In the genomic region with DNA sequence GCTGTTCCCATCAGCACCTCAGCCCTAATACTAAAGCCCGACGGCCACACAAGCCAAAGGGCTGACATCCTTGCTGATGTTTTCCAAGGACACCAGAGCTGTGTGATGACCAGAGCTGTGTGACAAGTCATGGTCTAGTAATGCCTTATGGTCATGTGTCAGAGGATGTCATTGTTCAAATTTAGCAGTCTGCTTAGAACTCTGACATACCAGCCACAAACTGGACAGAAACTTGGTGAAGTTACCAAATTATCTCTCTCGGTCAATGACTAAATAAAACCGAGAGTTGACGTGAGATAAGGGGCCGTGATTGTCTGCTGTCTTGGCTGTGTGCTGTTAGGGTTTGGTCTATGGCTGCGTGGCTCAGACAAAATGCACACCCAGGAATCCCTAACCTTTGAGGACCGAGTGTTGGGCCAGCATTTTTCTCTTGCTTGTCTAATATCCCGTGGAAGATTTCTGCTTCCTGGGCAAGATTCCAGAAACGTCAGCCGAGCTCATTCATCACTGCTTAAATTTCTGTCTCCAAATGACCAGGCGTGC, we compare ENCODE assay signal across 8 mouse cellular contexts.
A peak's percentile ranks its signal among the peaks of the same experiment; 100 is the strongest.
DNase-seq lines count a peak whose midpoint lies in the region; ATAC-seq lines count a peak whose summit lies in the region.

No protein-coding gene starts in this region.

- no peak overlapping the region for H3K4me2 ChIP-seq in kidney, embryonic 15.5 days

- no peak overlapping the region for H3K4me3 ChIP-seq in kidney, embryonic 15.5 days (replicated peaks)

- peak overlapping the region; percentile 3; the same call in 1 of the 2 replicates for H3K27ac ChIP-seq in kidney, embryonic 15.5 days

- 0 out of 2 replicates have a peak, but pooled peaks cover 5% of the 10 kb centered on the region for H3K9me3 ChIP-seq in kidney, embryonic 15.5 days (replicated peaks)

- peaks cover 17% of the 10 kb centered on the region for H3K4me1 ChIP-seq in kidney, embryonic 15.5 days

- peak; percentile 60 for DNase-seq in 3134 (ENCODE audit: extremely low read depth, insufficient read length, low spot score)
- peak; percentile 92 for DNase-seq in NIH3T3 (ENCODE audit: low read depth)
- DNase-seq in heart, adult 8-10 months (ENCODE audit: low spot score) = peak; percentile 64
- DNase-seq in thymus, postnatal 25 days = no peak
- no peak for DNase-seq in frontal cortex, adult 2 months (ENCODE audit: extremely low spot score in 1 of 2, low spot score in 1 of 2)
- DNase-seq in urinary bladder, postnatal 25 days (ENCODE audit: low spot score) = no peak

- no peak overlapping the region for H3K9ac ChIP-seq in kidney, embryonic 15.5 days

- no peak for ATAC-seq in kidney, embryonic 15.5 days (replicated peaks; ENCODE audit: low FRiP score)
- no peak for ATAC-seq in monocyte, adult 5-6 weeks (replicated peaks; ENCODE audit: insufficient number of reproducible peaks, low FRiP score, low TSS enrichment, poor library complexity, severe bottlenecking)

- H3K27me3 ChIP-seq in kidney, embryonic 15.5 days = no peaks in the 10 kb centered on the region

- WGBS in kidney, embryonic 15.5 days = 61% methylated on average over 12 of the region's 12 CpGs

- H3K36me3 ChIP-seq in kidney, embryonic 15.5 days = 0 out of 2 replicates have a peak, but pooled peaks cover 3% of the 10 kb centered on the region

Comparison
In these comparisons a context has a peak if more than half of its experiments do, and no peak if none do; other contexts are left out.
1. DNase-seq: peak in 3134 (single experiment), NIH3T3 (single experiment) and heart, adult 8-10 months (single experiment); none in thymus, postnatal 25 days (single experiment), frontal cortex, adult 2 months (0 of 2) and urinary bladder, postnatal 25 days (single experiment).